Mouse (Mus musculus): ENCODE measurements around the gene Myo1c.

Myo1c gene

DNA sequence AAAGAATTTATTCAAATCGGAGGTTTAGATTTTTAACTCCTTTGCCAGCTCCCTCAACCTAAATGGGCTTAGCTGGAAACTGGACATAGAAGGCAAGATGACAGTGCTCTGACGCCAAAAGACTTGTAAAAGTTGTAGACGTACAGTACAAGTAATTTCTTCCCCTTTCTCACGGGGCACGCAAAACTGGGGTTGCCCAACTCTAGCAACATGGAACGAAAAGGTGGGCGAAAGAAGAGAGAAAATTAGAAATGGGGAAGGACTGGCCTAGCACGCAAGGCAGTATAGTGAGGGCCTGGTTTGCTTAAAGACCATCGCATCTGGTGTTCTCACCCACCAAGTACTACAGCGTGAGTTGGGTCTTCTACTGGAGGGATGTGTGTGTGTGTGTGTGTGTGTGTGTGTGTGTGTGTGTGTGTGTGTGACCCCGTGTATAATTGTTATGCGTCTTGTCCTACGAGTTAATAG lies 688 bp downstream of the Myo1c start:
- DNase-seq (ENCODE audit: low spot score), result no peak

DNA sequence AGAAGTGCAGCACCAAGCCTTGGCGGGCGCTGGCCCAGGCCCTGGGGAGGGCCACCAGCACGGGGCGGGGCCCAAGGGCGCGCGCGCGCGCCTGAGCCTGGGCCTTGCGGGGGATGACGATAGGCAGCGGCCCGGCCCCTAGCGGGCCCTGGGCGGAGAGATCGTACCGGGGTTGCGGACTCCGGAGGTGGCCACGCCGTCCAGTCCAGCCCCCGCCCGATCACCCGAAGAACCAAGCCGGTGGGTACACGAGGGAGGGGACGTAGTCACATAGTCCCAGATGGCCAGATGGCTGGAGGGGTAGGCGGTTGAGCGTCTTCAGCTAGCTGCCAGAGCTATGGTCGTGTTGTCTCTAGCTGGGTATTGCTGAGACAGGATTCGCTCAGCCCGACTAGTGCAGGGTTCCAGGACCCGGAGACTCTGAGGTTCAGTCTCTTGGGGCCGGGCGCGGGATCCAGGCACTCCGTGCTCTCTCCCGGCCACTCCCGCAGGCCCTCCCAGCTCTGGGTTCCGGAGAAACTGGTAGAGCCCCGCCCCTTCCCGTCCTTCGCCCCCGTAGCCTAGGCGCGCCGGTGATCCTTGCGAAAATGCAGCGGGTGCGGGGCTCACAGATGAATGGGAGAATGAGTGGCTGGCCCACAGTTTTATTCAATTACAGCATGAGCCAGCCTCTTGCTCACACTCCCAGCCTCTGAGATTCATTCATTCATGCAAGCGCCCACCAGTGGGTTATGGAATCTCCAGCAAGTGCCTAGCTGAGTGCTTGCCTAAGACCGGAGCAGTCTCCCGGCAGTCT lies 1.3 kb downstream of the Myo1c start:
- DNase-seq (ENCODE audit: low spot score), result peak; percentile 78

DNA sequence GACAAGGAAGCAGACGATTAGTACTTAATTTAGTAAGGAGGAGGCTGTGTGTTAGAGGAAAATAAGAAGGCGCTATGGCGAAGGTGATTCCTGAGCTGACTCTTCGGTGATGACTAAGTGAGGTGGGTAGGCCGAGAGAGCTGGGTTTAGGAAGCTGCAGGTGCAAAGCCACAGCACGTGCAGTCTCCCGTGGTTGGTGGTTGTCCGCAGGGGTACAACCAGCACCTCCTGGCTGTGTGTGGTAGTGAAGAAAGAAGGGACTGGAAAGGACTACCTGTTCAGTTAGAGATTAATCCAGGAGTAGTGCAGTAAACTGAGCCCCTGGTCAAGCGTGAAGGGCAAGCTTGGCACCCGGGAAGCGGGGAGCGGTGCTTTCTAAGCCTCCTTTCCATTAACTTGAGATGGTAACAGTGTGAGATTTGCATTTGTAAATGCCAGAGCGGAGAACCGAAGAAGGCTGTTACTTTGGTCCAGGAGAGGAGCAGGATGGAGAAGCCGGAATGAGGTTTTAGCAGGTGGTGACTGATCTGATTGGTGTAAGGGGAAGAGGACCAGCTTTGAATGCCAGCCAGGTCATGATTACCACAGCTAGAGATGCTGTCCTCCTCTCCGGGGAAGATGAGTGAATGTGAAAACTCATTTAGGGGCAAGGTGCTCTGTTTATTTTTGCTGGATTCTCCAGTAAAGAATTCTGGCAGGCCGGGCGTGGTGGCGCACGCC lies 2.1 kb downstream of the Myo1c start:
- DNase-seq (ENCODE audit: low spot score), result no peak

DNA sequence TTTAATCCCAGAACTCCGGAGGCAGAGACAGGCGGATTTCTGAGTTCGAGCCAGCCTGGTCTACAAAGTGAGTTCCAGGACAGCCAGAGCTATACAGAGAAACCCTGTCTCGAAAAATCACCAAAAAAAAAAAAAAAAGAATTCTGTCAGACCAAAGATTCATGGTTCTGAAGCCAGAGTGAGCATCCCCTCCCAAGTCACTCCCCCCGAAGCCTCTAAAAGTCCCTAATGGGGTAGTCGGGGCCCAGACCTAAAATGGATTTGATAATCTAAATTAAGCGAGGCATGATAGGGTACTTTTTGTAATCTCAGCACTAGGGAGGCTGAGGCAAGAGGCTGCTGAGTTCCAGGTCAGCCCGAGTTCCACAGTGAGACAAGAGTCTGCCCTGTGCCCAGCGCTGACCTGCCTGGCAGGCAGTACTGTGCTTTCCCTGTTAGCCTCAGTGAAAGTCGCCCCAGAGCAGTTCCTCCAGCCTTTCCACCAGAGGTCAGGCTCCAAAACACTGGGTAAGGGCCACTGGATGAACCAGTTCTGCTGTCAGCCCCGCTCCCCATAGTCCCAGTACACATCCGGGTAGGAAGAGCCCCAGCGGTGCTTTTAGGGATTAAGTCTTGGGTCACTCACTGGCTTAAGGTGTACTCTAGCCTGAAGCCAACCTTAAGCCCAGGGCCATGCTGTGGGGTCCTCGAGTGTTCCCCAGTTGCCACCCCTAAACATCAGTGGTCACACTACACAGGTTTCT lies 2.8 kb downstream of the Myo1c start:
- peak; percentile 81 for DNase-seq (ENCODE audit: low spot score)

DNA sequence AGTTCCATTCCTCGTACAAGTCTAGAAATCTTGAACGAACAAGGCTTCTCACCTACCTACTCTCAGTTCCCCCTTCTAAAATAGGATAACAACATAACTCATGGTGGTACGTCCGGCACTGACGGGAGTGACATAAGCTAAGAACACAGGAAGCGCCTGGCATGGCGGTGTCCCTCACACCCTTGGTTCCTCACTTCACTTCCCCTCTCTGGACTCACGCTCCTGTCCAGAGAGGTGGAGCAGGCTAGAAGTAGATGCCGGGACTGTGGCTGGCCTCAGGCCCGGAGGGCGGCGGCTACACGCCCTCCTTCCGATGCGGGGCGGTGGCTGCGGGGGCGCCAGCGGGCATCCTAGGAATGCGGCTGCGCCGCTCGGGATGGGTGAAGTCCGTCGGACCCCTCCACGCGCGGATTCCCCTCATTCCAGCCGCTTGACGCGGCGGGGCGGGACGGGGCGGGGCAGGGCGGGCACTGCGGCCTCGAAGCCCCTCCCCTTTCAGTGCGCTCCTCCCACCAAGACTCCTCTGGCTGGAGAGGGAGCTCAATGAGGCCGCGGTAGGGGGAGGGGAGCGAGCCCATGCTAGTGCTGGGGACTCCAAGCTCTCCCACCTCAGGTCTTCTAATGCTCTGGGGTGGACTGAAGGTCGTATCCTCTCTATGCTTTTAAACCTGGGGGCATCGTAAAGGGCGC lies 3.6 kb downstream of the Myo1c start:
- peak; percentile 70 for DNase-seq (ENCODE audit: low spot score)

DNA sequence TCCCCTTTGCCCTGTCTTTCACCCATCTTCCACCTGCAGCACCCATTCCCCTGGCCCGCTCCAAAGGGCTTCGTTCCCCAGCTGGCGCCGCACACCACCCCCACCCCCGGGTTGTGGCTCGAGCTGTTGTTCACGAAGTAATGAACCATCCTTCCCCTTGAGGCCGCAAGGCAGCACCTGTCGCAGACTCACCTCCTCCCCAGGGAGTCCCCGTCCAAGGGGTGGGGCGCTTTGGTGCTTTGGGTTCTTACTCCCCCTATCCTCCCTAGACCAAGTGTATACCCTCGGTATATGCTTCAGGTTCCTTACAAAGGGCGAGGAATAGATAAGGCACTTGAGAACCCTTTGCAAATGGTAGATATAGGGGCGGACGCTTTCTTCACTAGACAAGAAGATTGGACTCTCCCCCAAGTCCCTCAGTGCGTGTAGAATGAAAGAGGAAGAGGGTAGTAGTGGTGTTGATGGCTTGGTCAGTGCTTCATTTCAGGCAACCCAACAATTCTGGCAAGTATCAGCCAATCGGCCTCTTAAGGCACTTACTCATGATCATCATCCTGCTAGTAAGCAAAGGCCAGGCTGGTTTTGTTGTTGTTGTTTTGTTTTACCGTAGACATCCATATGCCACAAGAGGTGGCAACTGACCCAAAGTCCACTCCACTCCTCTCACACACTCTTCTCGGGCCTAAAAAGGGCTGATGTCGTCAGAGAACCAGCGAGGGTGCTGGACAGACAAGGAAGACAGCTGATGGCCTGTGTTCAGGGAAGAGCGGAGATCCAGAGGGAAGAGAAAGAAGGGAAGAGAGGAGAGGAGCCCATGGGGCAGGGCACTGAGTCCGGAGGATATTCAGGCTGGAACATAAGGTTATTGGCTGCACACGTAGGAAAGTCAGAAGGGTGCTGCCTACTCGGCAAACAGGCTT lies 4.4 kb downstream of the Myo1c start:
- peak; percentile 41 for DNase-seq (ENCODE audit: low spot score)

DNA sequence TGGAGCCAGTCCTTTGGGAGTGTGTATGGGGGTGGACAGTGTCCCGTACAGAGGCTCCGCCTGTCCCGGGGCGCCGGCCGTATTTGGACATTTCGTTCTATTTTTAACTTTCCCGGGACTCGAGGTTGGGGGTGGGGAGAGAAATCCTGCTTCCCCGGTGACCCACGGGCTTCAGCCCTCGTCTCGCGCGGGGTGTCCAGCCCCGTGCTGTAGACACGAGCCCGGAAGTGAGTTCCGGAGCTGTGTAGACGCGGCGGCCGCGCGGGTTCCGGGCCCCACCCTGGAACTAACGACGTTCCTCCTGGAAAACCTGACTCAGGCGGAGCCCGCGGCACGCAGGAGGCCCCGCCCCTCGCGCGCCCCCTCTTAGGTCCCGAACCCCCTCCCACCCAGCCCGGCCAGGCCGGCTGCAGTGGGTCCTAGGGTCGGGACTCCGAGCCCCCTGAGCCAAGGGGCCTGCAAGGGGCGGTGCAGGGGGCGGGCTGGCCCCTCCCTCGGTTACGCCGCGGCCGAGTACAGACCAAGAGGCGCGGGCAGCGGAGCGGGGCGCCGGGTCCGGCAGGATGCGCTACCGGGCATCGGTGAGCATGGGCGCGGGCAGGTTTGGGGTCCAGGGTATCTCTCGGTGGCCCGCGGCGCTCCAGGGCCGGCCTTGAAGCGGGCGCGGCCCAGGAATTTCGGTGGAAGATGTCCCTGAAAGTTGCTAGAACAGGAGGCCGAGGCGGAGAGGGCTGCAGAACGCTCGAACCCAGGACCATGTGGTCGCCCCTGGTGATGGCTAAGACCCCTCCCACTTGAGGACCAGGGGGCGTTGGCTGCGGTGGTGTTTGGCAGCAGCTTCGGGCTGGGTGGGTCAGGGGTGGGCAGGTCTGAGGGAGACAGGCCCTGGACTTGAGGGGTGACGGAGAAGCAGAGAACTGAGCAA lies 5.6 kb downstream of the Myo1c start:
- DNase-seq (ENCODE audit: low spot score), result peak; percentile 84

DNA sequence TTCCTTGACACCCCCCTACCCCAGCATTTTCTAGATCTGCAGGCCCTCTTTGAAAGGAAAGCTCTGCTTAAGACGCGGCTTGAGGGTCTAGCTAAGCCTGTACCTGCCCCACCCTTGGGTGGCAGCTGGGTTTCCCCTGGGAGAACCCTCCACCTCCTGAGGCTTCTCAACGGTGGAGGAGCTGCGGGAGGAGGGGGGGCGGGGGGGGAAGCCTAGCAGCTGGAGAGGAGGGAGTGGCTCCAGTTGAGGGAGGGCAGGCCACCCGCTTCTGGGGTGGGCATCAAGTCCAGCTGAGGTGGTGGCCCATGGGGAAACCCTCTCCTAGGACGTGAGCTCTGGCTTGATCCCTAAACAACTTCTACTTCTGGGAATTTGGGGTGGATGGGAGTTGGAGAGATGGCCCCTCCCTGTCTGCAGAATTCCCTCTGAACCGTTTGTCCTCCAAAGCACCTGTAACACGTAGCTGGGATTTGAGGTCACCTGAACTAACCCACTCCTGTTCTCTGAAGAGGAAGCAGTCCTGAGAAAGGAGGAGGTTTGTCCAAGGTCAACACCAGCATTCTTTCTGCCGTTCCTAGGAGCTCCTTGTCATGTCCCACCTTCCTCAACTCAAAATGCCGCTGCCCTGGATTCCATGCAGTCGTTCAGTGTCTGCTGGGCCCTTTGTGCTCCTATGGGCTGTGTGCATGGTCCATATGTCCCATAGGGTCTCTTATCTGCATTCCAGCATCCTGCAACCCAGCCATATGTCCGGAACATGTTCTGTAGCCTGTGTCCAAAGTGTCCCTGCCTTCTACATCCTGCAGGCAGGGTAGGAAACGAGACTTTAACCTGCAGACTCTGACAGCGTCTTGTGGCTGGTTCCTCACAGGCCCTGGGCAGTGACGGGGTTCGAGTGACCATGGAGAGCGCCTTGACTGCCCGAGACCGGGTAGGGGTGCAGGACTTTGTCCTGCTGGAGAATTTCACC lies 6.6 kb downstream of the Myo1c start:
- no peak for DNase-seq (ENCODE audit: low spot score)

DNA sequence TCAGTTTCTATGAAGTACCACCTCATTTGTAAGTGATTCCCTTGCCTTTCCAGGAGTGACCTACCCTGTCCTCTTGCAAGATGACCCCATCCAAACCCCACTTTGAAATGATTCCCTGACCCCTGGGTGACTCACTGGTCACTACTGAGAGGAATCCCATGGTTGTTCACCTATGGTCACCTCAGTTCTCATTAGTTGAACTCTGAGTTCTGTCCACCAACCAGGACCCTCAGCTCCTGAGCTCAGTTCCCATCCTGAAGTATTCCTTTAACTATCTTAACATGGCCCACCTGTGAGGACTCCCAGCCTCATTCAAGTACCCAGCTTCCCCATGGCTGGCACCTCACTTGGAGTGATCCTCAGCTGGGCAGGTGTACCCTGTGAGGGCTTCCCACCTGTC lies 7.5 kb downstream of the Myo1c start:
- no peak for DNase-seq (ENCODE audit: low spot score)

DNA sequence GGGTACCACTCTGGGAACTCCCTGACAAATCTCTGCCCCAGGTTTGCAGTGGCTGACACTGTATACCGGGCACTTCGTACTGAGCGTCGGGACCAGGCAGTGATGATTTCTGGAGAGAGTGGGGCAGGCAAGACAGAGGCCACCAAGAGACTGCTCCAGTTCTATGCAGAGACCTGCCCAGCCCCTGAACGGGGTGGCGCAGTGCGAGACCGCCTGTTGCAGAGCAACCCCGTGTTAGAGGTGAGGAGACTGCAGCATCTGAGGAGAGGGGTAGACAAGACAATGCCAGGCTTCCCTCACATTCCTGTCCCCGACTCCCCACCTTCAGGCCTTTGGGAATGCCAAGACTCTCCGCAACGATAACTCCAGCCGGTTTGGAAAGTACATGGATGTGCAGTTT lies 8.0 kb downstream of the Myo1c start:
- DNase-seq (ENCODE audit: low spot score), result no peak

DNA sequence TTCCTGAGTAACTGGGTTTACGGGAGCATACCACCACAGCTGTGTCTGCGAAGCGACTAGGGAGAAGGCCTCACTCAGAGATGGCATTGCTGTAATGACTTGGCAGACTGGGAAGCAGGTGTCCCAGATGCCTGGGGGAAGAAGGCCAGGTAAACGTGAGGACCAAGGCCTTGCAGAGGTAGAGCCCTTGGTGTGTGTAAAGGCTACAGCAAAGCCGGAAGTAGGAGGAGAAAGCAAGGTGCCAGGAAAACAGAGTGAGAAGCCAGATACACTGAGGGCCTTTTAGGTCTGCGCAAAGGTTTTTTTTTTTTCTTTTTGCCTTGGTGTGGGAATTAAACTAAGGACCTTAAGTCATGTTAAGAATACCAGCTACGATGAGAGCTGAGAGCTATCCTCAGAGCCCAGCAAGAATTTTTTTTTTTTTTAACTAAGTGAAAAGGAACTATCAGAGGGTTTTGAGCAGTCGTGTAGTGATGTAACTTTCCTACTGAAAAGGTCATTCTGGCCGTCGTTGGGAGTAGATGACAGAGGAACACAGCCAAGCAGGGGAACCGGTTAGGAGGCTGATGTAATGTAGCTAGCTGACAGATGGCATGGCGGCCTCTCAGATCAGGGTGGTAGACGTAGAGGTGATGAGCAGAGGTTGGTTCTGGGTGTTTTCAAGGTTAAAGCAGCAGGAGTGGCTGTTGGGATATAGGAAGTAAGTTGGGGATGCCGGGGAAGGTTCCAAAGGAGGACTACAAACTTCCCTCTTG lies 8.9 kb downstream of the Myo1c start:
- DNase-seq (ENCODE audit: low spot score), result peak; percentile 89

DNA sequence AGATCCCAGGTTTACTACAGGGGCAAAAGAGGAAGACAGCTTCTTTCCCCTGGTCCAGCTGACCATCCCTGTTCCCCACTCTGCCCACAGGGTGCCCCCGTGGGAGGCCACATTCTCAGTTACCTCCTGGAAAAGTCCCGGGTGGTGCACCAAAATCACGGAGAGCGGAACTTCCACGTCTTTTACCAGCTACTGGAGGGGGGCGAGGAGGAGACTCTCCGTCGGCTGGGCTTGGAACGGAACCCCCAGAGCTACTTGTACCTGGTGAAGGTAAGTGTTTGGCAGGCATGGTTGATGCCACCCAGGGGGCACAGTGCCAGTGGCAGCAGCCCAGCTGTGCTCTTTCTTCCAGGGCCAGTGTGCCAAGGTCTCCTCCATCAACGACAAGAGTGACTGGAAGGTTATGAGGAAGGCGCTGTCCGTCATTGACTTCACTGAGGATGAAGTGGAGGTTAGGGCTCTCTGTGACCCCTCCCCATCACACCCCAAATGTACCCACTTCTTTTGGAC lies 9.8 kb downstream of the Myo1c start:
- DNase-seq (ENCODE audit: low spot score), result no peak

DNA sequence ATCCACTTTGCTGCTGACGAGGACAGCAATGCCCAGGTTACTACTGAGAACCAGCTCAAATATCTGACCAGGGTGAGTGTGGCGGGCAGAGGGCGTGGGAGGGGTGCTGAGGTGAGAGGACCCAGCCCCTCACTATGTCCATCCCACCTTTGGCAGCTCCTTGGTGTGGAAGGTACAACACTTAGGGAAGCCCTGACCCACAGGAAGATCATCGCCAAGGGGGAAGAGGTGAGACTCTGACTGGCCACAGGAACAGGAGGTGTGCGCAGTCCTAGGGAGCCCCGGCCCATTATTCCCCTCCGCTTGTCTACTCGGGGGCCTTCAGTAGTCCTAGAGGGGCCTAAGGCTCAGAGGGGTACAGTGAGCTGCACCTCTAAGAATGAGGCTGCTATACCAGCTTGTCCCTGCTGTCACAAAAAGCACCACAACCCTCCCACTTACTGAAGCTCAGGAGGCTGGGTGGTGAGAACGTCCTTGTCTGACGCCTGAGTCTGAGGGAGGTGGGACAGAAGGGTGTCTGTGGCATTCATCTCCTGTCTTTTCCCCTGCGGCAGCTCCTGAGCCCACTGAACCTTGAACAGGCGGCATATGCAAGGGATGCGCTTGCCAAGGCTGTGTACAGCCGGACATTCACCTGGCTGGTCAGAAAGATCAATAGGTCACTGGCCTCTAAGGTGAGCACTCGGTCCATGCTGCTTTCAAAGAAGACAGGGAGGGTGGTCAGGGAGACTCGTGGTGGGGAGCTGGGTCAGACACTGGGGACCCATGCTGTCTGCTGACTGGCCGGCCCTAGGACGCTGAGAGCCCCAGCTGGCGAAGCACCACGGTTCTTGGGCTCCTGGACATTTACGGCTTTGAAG lies 10.9 kb downstream of the Myo1c start:
- no peak for DNase-seq (ENCODE audit: low spot score)

DNA sequence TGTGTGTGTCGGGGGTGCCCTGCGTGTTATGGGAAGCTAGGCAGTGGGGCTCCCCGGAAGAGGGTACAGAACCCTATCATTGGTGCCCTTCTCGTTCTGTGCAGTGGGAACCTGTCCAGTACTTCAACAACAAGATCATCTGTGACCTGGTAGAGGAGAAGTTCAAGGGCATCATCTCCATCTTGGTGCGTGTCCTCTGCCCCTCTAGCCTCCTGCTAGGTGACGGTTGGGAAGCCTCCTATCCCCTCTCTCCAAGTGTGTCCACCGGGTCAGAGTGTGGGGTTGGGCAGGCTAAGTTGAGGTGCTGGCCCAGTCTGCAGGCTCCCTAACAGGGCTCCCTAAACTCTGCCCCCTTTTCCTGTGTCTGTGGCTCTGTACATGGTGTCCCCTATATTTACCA lies 11.8 kb downstream of the Myo1c start:
- no peak for DNase-seq (ENCODE audit: low spot score)

DNA sequence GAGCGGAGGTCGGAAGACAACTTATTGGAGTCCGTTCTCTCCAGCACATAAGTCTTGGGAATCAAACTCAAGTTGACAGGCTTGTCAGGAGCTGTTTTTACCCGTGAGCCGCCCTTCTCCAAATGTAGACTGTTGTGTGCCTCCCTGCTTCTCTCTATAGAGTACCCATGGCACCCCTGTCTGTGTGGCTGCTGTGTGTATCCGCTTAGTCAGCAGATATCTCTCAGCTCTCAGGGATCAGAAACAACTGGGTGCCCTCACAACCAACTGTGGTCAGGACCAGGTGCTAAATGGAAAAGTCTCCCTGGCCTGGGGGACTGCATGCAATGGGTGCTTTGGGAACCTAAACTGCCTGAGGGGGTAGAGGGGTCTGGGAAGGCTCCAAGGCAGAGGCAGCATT lies 16.0 kb downstream of the Myo1c start:
- DNase-seq (ENCODE audit: low spot score), result no peak

DNA sequence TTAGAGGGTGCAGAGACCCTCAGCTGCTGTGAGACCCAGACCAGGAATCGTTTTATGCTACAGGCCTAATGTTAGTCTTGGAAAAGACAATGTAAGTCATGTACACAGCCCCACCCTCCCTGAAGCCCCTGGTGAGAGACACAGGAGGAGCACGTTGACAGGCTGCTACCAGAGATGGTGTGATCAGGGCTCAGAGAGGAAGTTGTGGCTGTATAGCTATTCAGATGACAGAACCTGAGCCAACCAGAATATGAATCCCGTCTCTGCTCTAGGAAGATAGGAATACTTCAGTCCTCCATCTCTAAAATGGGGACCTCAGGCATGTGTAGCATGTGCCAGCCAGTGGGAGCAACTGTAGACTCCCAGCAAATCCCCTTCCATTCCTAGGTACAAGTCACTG lies 18.3 kb downstream of the Myo1c start:
- no peak for DNase-seq (ENCODE audit: low spot score)

All from adipocyte (in vitro differentiated cells).